Mouse (Mus musculus) mouse trophoblast stem cell (cell line): ENCODE results near the gene Map3k12.

Experiments used
- in situ Hi-C, 2 experiments: fragments of 300-500 bp; cut with MseI, MboI; formaldehyde crosslinking; loops; 2 replicates in 1 of 2; 3 replicates in 1 of 2; pipeline ENCODE4 v1.15.1; 2025

The Map3k12 gene

GRCm38 (mm10) chr15:102519211-102520141 lies 2.6 kb upstream of the Map3k12 start:
- in situ Hi-C loops = no loop called here

- in situ Hi-C loops = no loop called here
These were observed 2.0 kb upstream of the Map3k12 start for GRCm38 (mm10) chr15:102518859-102519201.

- in situ Hi-C loops = no loop called here
These were observed 1.4 kb upstream of the Map3k12 start, which contains the start of gene Tarbp2 for GRCm38 (mm10) chr15:102517976-102518858. Tarbp2 (plus strand) TSS chr15:102518192.

- in situ Hi-C loops = no loop called here
These were observed 739 bp upstream of the Map3k12 start for GRCm38 (mm10) chr15:102517631-102517975.

- in situ Hi-C loops = no loop called here
These were observed 571 bp downstream of the Map3k12 start for GRCm38 (mm10) chr15:102516293-102516692.

GRCm38 (mm10) chr15:102515791-102516190 lies 1.1 kb downstream of the Map3k12 start:
- in situ Hi-C loops = no loop called here

GRCm38 (mm10) chr15:102515261-102515660 lies 1.6 kb downstream of the Map3k12 start:
- in situ Hi-C loops = no loop called here

- in situ Hi-C loops = no loop called here
These were observed 3.9 kb downstream of the Map3k12 start for GRCm38 (mm10) chr15:102513004-102513403.

GRCm38 (mm10) chr15:102512471-102512870 lies 4.4 kb downstream of the Map3k12 start:
- in situ Hi-C loops = no loop called here

- in situ Hi-C loops = no loop called here
These were observed 4.9 kb downstream of the Map3k12 start for GRCm38 (mm10) chr15:102512010-102512409.

- in situ Hi-C loops = no loop called here
These were observed 5.5 kb downstream of the Map3k12 start for GRCm38 (mm10) chr15:102511285-102511833.

GRCm38 (mm10) chr15:102510590-102511284 lies 6.1 kb downstream of the Map3k12 start:
- in situ Hi-C loops = no loop called here

GRCm38 (mm10) chr15:102510110-102510509 lies 6.8 kb downstream of the Map3k12 start:
- in situ Hi-C loops = no loop called here

GRCm38 (mm10) chr15:102508336-102508735 lies 8.5 kb downstream of the Map3k12 start:
- in situ Hi-C loops = no loop called here

GRCm38 (mm10) chr15:102507561-102507960 lies 9.3 kb downstream of the Map3k12 start:
- in situ Hi-C loops = no loop called here

- in situ Hi-C loops = no loop called here
These were observed 10.0 kb downstream of the Map3k12 start for GRCm38 (mm10) chr15:102506864-102507263.

GRCm38 (mm10) chr15:102506464-102506830 lies 10.4 kb downstream of the Map3k12 start:
- in situ Hi-C loops = no loop called here

GRCm38 (mm10) chr15:102505770-102506463 lies 10.9 kb downstream of the Map3k12 start:
- in situ Hi-C loops = no loop called here

GRCm38 (mm10) chr15:102505073-102505769 lies 11.6 kb downstream of the Map3k12 start:
- in situ Hi-C loops = no loop called here
